Mouse (Mus musculus): ENCODE data around the gene 4921536K21Rik. TPM values are rescaled to one million over a fixed set of nuclear protein-coding genes. Genes with fewer than 3 reads are reported as not detected.

Gene 4921536K21Rik
- polyA plus RNA-seq, 1 experiment from 2014 or later: 1.2 TPM

- WGBS: 72% methylated on average over 7 of the region's 7 CpGs
- no peak overlapping the region for H3K4me3 ChIP-seq (replicated peaks)
- no peak overlapping the region for H3K27ac ChIP-seq (replicated peaks)
- ATAC-seq (ENCODE audit: insufficient number of reproducible peaks, low FRiP score, low TSS enrichment, low read depth): no peak
- no peak overlapping the region for H3K9ac ChIP-seq
- H3K4me2 ChIP-seq (replicated peaks): no peak overlapping the region
- 0 out of 2 replicates have a peak, but pooled peaks cover 6% of the 10 kb centered on the region for H3K27me3 ChIP-seq
- H3K4me1 ChIP-seq: no peaks in the 10 kb centered on the region
- H3K36me3 ChIP-seq: no peaks in the 10 kb centered on the region
- no peaks in the 10 kb centered on the region for H3K9me3 ChIP-seq (replicated peaks)
These were observed 16.2 kb downstream of the 4921536K21Rik start for GRCm38 (mm10) chr11:3878660-3879059.

- Histone ChIP-seq H3K9me3 (replicated peaks) (no peaks in the 10 kb centered on the region), H3K4me2 (replicated peaks) (no peak overlapping the region), H3K4me3 (replicated peaks) (no peak overlapping the region), H3K9ac (no peak overlapping the region), H3K36me3 (no peaks in the 10 kb centered on the region), H3K27me3 (0 out of 2 replicates have a peak, but pooled peaks cover 6% of the 10 kb centered on the region), H3K27ac (replicated peaks) (no peak overlapping the region), H3K4me1 (no peaks in the 10 kb centered on the region)
- ATAC-seq (ENCODE audit: insufficient number of reproducible peaks, low FRiP score, low TSS enrichment, low read depth): no peak
- 65% methylated on average over 6 of the region's 6 CpGs for WGBS
These were observed 18.5 kb downstream of the 4921536K21Rik start for GRCm38 (mm10) chr11:3876419-3876818.

GRCm38 (mm10) chr11:3864343-3864742, 30.6 kb downstream of the 4921536K21Rik start:
- Histone ChIP-seq H3K4me3 (replicated peaks) (peak overlapping the region; percentile 53), H3K4me1 (peaks cover 12% of the 10 kb centered on the region), H3K9ac (no peak overlapping the region), H3K9me3 (replicated peaks) (no peaks in the 10 kb centered on the region), H3K4me2 (replicated peaks) (peak overlapping the region; percentile 92), H3K27ac (replicated peaks) (no peak overlapping the region), H3K36me3 (no peaks in the 10 kb centered on the region), H3K27me3 (peaks cover 16% of the 10 kb centered on the region; the same call in 1 of the 2 replicates)
- 24% methylated on average over 6 of the region's 6 CpGs for WGBS
- ATAC-seq (ENCODE audit: insufficient number of reproducible peaks, low FRiP score, low TSS enrichment, low read depth): no peak

GRCm38 (mm10) chr11:3863454-3864112, 31.3 kb downstream of the 4921536K21Rik start, which contains the start of gene Osbp2:
Osbp2 (minus strand) TSS chr11:3863903.
- no peak within 1 kb of the TSS for H3K27ac ChIP-seq (replicated peaks)
- H3K9ac ChIP-seq: peak within 1 kb of the TSS; percentile 39
- no peaks in the 10 kb centered on the region for H3K36me3 ChIP-seq
- peaks cover 12% of the 10 kb centered on the region for H3K4me1 ChIP-seq
- peaks cover 16% of the 10 kb centered on the region; the same call in 1 of the 2 replicates for H3K27me3 ChIP-seq
- H3K9me3 ChIP-seq (replicated peaks): no peaks in the 10 kb centered on the region
- peak within 1 kb of the TSS; percentile 92 for H3K4me2 ChIP-seq (replicated peaks)
- ATAC-seq (ENCODE audit: insufficient number of reproducible peaks, low FRiP score, low TSS enrichment, low read depth): peak; percentile 92
- 4% methylated on average over 51 of the region's 58 CpGs for WGBS
- peak within 1 kb of the TSS; percentile 53 for H3K4me3 ChIP-seq (replicated peaks)

GRCm38 (mm10) chr11:3862661-3863453, 32.0 kb downstream of the 4921536K21Rik start:
- Histone ChIP-seq H3K27me3 (peaks cover 16% of the 10 kb centered on the region; the same call in 1 of the 2 replicates), H3K4me1 (peaks cover 12% of the 10 kb centered on the region), H3K9me3 (replicated peaks) (no peaks in the 10 kb centered on the region), H3K36me3 (no peaks in the 10 kb centered on the region), H3K27ac (replicated peaks) (no peak overlapping the region), H3K4me3 (replicated peaks) (peak overlapping the region; percentile 53), H3K4me2 (replicated peaks) (peak overlapping the region; percentile 92), H3K9ac (no peak overlapping the region)
- 73% methylated on average over 19 of the region's 19 CpGs for WGBS
- ATAC-seq (ENCODE audit: insufficient number of reproducible peaks, low FRiP score, low TSS enrichment, low read depth): no peak

GRCm38 (mm10) chr11:3860361-3860760, 34.5 kb downstream of the 4921536K21Rik start:
- H3K4me1 ChIP-seq: peaks cover 12% of the 10 kb centered on the region
- no peak for ATAC-seq (ENCODE audit: insufficient number of reproducible peaks, low FRiP score, low TSS enrichment, low read depth)
- H3K4me3 ChIP-seq (replicated peaks): no peak overlapping the region
- no peak overlapping the region for H3K27ac ChIP-seq (replicated peaks)
- no peaks in the 10 kb centered on the region for H3K36me3 ChIP-seq
- H3K4me2 ChIP-seq (replicated peaks): no peak overlapping the region
- 74% methylated on average over 4 of the region's 4 CpGs for WGBS
- no peak overlapping the region for H3K9ac ChIP-seq
- H3K27me3 ChIP-seq: peaks cover 14% of the 10 kb centered on the region; the same call in 1 of the 2 replicates
- no peaks in the 10 kb centered on the region for H3K9me3 ChIP-seq (replicated peaks)

- Histone ChIP-seq H3K27ac (replicated peaks) (no peak overlapping the region), H3K4me3 (replicated peaks) (no peak overlapping the region), H3K4me2 (replicated peaks) (no peak overlapping the region), H3K4me1 (peaks cover 12% of the 10 kb centered on the region), H3K9ac (no peak overlapping the region), H3K27me3 (peaks cover 12% of the 10 kb centered on the region; the same call in 1 of the 2 replicates), H3K36me3 (no peaks in the 10 kb centered on the region), H3K9me3 (replicated peaks) (no peaks in the 10 kb centered on the region)
- 87% methylated on average over 4 of the region's 4 CpGs for WGBS
- no peak for ATAC-seq (ENCODE audit: insufficient number of reproducible peaks, low FRiP score, low TSS enrichment, low read depth)
These were observed 35.1 kb downstream of the 4921536K21Rik start for GRCm38 (mm10) chr11:3859778-3860177.

- Histone ChIP-seq H3K4me2 (replicated peaks) (no peak overlapping the region), H3K4me1 (no peaks in the 10 kb centered on the region; the same call in 1 of the 2 replicates), H3K27me3 (peaks cover 7% of the 10 kb centered on the region; the same call in 1 of the 2 replicates), H3K9ac (no peak overlapping the region), H3K27ac (replicated peaks) (no peak overlapping the region), H3K9me3 (replicated peaks) (no peaks in the 10 kb centered on the region), H3K36me3 (no peaks in the 10 kb centered on the region), H3K4me3 (replicated peaks) (no peak overlapping the region)
- 80% methylated on average over 5 of the region's 5 CpGs for WGBS
- ATAC-seq (ENCODE audit: insufficient number of reproducible peaks, low FRiP score, low TSS enrichment, low read depth): no peak
These were observed 37.0 kb downstream of the 4921536K21Rik start for GRCm38 (mm10) chr11:3857902-3858301.

GRCm38 (mm10) chr11:3855846-3856245, 39.1 kb downstream of the 4921536K21Rik start:
- Histone ChIP-seq H3K9me3 (replicated peaks) (no peaks in the 10 kb centered on the region), H3K4me3 (replicated peaks) (no peak overlapping the region), H3K9ac (no peak overlapping the region), H3K36me3 (no peaks in the 10 kb centered on the region), H3K27ac (replicated peaks) (no peak overlapping the region), H3K4me1 (no peaks in the 10 kb centered on the region; the same call in 1 of the 2 replicates), H3K27me3 (no peaks in the 10 kb centered on the region), H3K4me2 (replicated peaks) (no peak overlapping the region)
- WGBS: 60% methylated on average over 5 of the region's 5 CpGs
- ATAC-seq (ENCODE audit: insufficient number of reproducible peaks, low FRiP score, low TSS enrichment, low read depth): no peak

GRCm38 (mm10) chr11:3854156-3854555, 40.7 kb downstream of the 4921536K21Rik start:
- Histone ChIP-seq H3K9me3 (replicated peaks) (no peaks in the 10 kb centered on the region), H3K36me3 (no peaks in the 10 kb centered on the region), H3K4me1 (no peaks in the 10 kb centered on the region; the same call in 1 of the 2 replicates), H3K27ac (replicated peaks) (no peak overlapping the region), H3K4me3 (replicated peaks) (no peak overlapping the region), H3K9ac (no peak overlapping the region), H3K27me3 (no peaks in the 10 kb centered on the region), H3K4me2 (replicated peaks) (no peak overlapping the region)
- 82% methylated on average over 3 of the region's 3 CpGs for WGBS
- ATAC-seq (ENCODE audit: insufficient number of reproducible peaks, low FRiP score, low TSS enrichment, low read depth): no peak

- Histone ChIP-seq H3K27me3 (no peaks in the 10 kb centered on the region), H3K4me3 (replicated peaks) (no peak overlapping the region), H3K9me3 (replicated peaks) (no peaks in the 10 kb centered on the region), H3K9ac (no peak overlapping the region), H3K4me1 (no peaks in the 10 kb centered on the region; the same call in 1 of the 2 replicates), H3K4me2 (replicated peaks) (no peak overlapping the region), H3K27ac (replicated peaks) (no peak overlapping the region), H3K36me3 (no peaks in the 10 kb centered on the region)
- WGBS: 31% methylated on average over 5 of the region's 5 CpGs
- no peak for ATAC-seq (ENCODE audit: insufficient number of reproducible peaks, low FRiP score, low TSS enrichment, low read depth)
These were observed 41.3 kb downstream of the 4921536K21Rik start for GRCm38 (mm10) chr11:3853481-3854034.

All from embryonic facial prominence, embryonic 15.5 days (tissue).